Mouse (Mus musculus) Patski (cell line): Measurements from ENCODE around the gene Gm45234. TPM values are rescaled to one million over a fixed set of nuclear protein-coding genes. Genes with fewer than 3 reads are reported as not detected.

Experiments used
- ATAC-seq: fragments of 100-300 bp; one replicate; pipeline ENCODE4 v1.8.0; 2021
- CTCF ChIA-PET: fragments of 350-600 bp; sonication (Branson Sonifier 250); formaldehyde crosslinking; loops from one replicate; lab custom pipeline; 2022; ENCODE audit warnings: inconsistent platforms; lab: Charles Lee
- POLR2A ChIA-PET: fragments of 350-600 bp; sonication (Branson Sonifier 250); formaldehyde crosslinking; loops from one replicate; lab custom pipeline; 2022; ENCODE audit warnings: antibody characterized with exemption, inconsistent platforms; lab: Charles Lee
- DNase-seq: peaks from one replicate; pipeline ENCODE4 v3.0.0-alpha.2; 2011; ENCODE audit warnings: low read depth, low spot score
- H3K27me3 ChIP-seq: fragments of 371-371 bp; one replicate; pipeline ENCODE4 v1.5.1; 2021
- CTCF ChIP-seq: fragments of 100-300 bp; IDR thresholded peaks from one replicate; pipeline ENCODE4 v1.5.1; 2021
- in situ Hi-C: fragments of 300-500 bp; cut with MboI; formaldehyde crosslinking; loops from 3 replicates; pipeline ENCODE4 v1.11.1; 2018; ENCODE audit warnings: low pct_unique_long_range_greater_than_20kb, mixed read lengths
- polyA plus RNA-seq: library from polyadenylated mRNA; unstranded; gene quantifications from one replicate; pipeline ENCODE4 v1.2.3, GENCODE M21; 2021

The Gm45234 gene
- polyA plus RNA-seq, 1 experiment from 2014 or later = 0.82 TPM

GRCm38 (mm10) chr6:124755306-124755705 is 515 bp downstream of the Gm45234 start:
- no peaks in the 10 kb centered on the region for H3K27me3 ChIP-seq
- ATAC-seq (no peak), DNase-seq (no peak)
- no peak for TF ChIP-seq CTCF
- CTCF ChIA-PET = interaction anchor here (2.0 kb wide), 1 partner anchor 11 kb away, joined by 13 read pairs; no protein-coding TSS in a partner anchor
- in situ Hi-C loops = loop anchor here (25.0 kb wide), 1 partner anchor 268 kb away; the partner anchor contains the start of gene C1rl
- POLR2A ChIA-PET = interaction anchor here (1.7 to 2.0 kb wide), 2 partner anchors 10 to 14 kb away, joined by 6 to 10 read pairs; partner anchors contain the start of gene Grcc10

GRCm38 (mm10) chr6:124753861-124754260 is 2.0 kb downstream of the Gm45234 start:
- in situ Hi-C loops = loop anchor here (25.0 kb wide), 1 partner anchor 267 kb away; the partner anchor contains the start of gene C1rl
- no peak for TF ChIP-seq CTCF
- ATAC-seq (no peak), DNase-seq (no peak)
- POLR2A ChIA-PET = interaction anchor here (1.0 to 2.0 kb wide), 2 partner anchors 12 to 52 kb away, joined by 3 to 6 read pairs; partner anchors contain the start of gene Grcc10
- CTCF ChIA-PET = no interaction called here
- no peaks in the 10 kb centered on the region for H3K27me3 ChIP-seq

GRCm38 (mm10) chr6:124750405-124750804 is 5.4 kb downstream of the Gm45234 start:
- POLR2A ChIA-PET = no interaction called here
- no peak for TF ChIP-seq CTCF
- DNase-seq = no peak
- in situ Hi-C loops = loop anchor here (25.0 kb wide), 1 partner anchor 263 kb away; the partner anchor contains the start of gene C1rl
- CTCF ChIA-PET = no interaction called here
- ATAC-seq = no peak
- no peaks in the 10 kb centered on the region for H3K27me3 ChIP-seq

- in situ Hi-C loops = no loop called here
- no peaks in the 10 kb centered on the region for H3K27me3 ChIP-seq
- DNase-seq (no peak), ATAC-seq (no peak)
- ChIA-PET POLR2A (no interaction called here), CTCF (interaction anchor here (1.2 kb wide), 1 partner anchor 106 kb away, joined by 3 read pairs; no protein-coding TSS in a partner anchor)
- TF ChIP-seq CTCF = no peak
These were observed 8.9 kb downstream of the Gm45234 start for GRCm38 (mm10) chr6:124746654-124747632.

GRCm38 (mm10) chr6:124746296-124746605 is 9.6 kb downstream of the Gm45234 start:
- ATAC-seq = no peak
- no peak for DNase-seq
- no peak for TF ChIP-seq CTCF
- H3K27me3 ChIP-seq = no peaks in the 10 kb centered on the region
- ChIA-PET CTCF (no interaction called here), POLR2A (interaction anchor here (3.6 kb wide), 1 partner anchor 12 kb away, joined by 25 read pairs; no protein-coding TSS in a partner anchor)
- in situ Hi-C loops = no loop called here

- peak; percentile 63 for ATAC-seq
- CTCF ChIA-PET = interaction anchor here (1.4 to 2.6 kb wide), 4 partner anchors 9 to 52 kb away, joined by 3 to 19 read pairs (median 8); partner anchors contain the start of genes Emg1, Gm45234 and Phb2
- TF ChIP-seq CTCF = no peak
- in situ Hi-C loops = no loop called here
- no peaks in the 10 kb centered on the region for H3K27me3 ChIP-seq
- peak; percentile 61 for DNase-seq
- POLR2A ChIA-PET = interaction anchor here (1.0 to 3.6 kb wide), 4 partner anchors 10 to 63 kb away, joined by 3 to 25 read pairs (median 8); partner anchors contain the start of genes Gm45234 and Spsb2
These were observed 10.1 kb downstream of the Gm45234 start for GRCm38 (mm10) chr6:124745490-124746295.

GRCm38 (mm10) chr6:124744755-124745321 is 11.0 kb downstream of the Gm45234 start:
- no peak for ATAC-seq
- in situ Hi-C loops = no loop called here
- ChIA-PET POLR2A (interaction anchor here (1.0 to 3.6 kb wide), 4 partner anchors 10 to 64 kb away, joined by 3 to 25 read pairs (median 8); partner anchors contain the start of genes Gm45234 and Spsb2), CTCF (interaction anchor here (1.4 to 2.6 kb wide), 5 partner anchors 10 to 103 kb away, joined by 3 to 19 read pairs (median 4); partner anchors contain the start of genes Emg1, Gm45234 and Phb2)
- no peak for TF ChIP-seq CTCF
- no peak for DNase-seq
- H3K27me3 ChIP-seq = no peaks in the 10 kb centered on the region

GRCm38 (mm10) chr6:124743647-124744046 is 12.2 kb downstream of the Gm45234 start:
- no peak for TF ChIP-seq CTCF
- POLR2A ChIA-PET = interaction anchor here (1.1 to 3.6 kb wide), 2 partner anchors 15 to 85 kb away, joined by 3 to 25 read pairs; partner anchors contain the start of genes Cdca3 and Usp5

GRCm38 (mm10) chr6:124742839-124743514 is 12.8 kb downstream of the Gm45234 start:
- in situ Hi-C loops = no loop called here
- ChIA-PET CTCF (interaction anchor here (1.1 to 2.2 kb wide), 4 partner anchors 40 to 101 kb away, joined by 3 to 8 read pairs (median 4); no protein-coding TSS in a partner anchor), POLR2A (interaction anchor here (1.1 to 3.6 kb wide), 2 partner anchors 15 to 86 kb away, joined by 3 to 25 read pairs; partner anchors contain the start of genes Cdca3 and Usp5)
- ATAC-seq (no peak), DNase-seq (no peak)
- no peaks in the 10 kb centered on the region for H3K27me3 ChIP-seq
- TF ChIP-seq CTCF = no peak

More at GRCm38 (mm10) chr6:124743647-124744046, 12.2 kb downstream of the Gm45234 start:
- no peaks in the 10 kb centered on the region for H3K27me3 ChIP-seq
- ATAC-seq = no peak
- in situ Hi-C loops = no loop called here
- CTCF ChIA-PET = interaction anchor here (0.7 to 2.6 kb wide), 7 partner anchors 12 to 102 kb away, joined by 3 to 19 read pairs (median 4); partner anchors contain the start of genes Emg1, Gm45234 and Phb2
- no peak for DNase-seq
